Mouse (Mus musculus): Measurements from ENCODE around the gene Mrpl45.
"Not testable (repeated sequence)": the region's sequence is repeated elsewhere in the genome, so short reads cannot be mapped to it uniquely, and the experiment has no call there.

Gene Mrpl45

GRCm38 (mm10) chr11:97315504-97316503 is at the start of gene Mrpl45:
Gene Mrpl45 (plus strand): TSS chr11:97315716.
- CTCF ChIA-PET, result interaction anchor here (0.6 kb wide), 1 partner anchor 1905 kb away, joined by 3 read pairs; no protein-coding TSS in a partner anchor

DNA sequence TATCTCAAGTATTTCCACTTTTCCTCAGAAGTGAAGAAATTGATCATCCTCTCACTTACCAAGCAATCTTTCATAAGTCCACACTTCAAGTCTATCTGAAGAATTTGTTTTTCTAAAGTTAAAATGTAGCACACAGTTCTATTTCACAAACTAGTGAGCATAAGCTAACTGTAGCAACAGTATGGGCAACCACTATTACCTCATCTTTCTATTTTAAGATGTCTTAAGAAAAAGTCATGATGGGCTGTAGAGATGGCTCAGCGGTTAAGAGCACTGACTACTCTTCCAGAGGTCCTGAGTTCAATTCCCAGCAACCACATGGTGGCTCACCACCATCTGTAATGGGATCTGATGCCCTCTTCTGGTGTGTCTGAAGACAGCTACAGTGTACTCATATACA is 49.0 kb upstream of the Mrpl45 start:
- CTCF ChIA-PET, result interaction anchor here (0.7 kb wide), 1 partner anchor 1076 kb away, joined by 3 read pairs; no protein-coding TSS in a partner anchor

DNA sequence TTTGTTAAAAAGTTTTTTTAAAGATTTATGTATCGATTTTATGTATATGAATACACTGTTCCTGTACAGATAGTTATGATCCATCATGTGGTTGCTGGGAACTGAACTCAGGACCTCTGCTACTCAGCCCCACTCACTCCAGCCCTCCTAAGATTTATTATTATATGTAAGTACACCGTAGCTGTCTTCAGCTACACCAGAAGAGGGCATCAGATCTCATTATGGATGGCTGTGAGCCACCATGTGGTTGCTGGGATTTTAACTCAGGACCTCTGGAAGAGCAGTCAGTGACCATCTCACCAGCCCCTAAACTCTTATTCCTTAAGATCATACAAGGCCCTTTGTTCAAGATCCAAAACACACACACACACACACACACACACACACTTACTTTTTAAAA is 45.5 kb upstream of the Mrpl45 start:
- CTCF ChIA-PET, result not testable (repeated sequence)

GRCm38 (mm10) chr11:97272835-97273234 is 42.7 kb upstream of the Mrpl45 start:
- CTCF ChIA-PET, result no interaction called here

DNA sequence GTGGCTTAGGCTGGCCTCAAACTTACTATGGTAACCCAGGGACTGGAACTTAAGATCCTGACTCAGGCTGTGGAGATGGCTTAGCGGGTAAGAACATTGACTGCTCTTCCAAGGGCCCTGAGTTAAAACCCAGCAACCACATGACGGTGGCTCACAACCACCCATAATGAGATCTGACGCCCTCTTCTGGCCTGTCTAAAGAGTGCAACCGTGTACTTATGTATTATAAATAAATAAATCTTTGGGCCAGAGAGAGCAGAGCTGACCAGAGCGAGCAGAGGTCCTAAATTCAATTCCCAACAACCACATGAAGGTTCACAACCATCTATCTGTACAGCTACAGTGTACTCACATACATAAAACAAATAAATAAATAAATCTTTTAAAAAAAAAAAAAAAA is 41.9 kb upstream of the Mrpl45 start:
- CTCF ChIA-PET, result interaction anchor here (0.9 kb wide), 1 partner anchor 210 kb away, joined by 3 read pairs; no protein-coding TSS in a partner anchor

- CTCF ChIA-PET, result not testable (repeated sequence)
Observed at GRCm38 (mm10) chr11:97274947-97275346, 40.6 kb upstream of the Mrpl45 start.

- CTCF ChIA-PET, result no interaction called here
Observed at GRCm38 (mm10) chr11:97275349-97275748, 40.2 kb upstream of the Mrpl45 start.

GRCm38 (mm10) chr11:97276019-97276418 is 39.5 kb upstream of the Mrpl45 start:
- CTCF ChIA-PET, result interaction anchor here (0.7 kb wide), 1 partner anchor 15 kb away, joined by 4 read pairs; no protein-coding TSS in a partner anchor

- CTCF ChIA-PET, result interaction anchor here (0.7 kb wide), 2 partner anchors 48 to 365 kb away, joined by 3 to 5 read pairs; no protein-coding TSS in a partner anchor
Observed at GRCm38 (mm10) chr11:97277166-97277565, 38.4 kb upstream of the Mrpl45 start.

- CTCF ChIA-PET, result interaction anchor here (0.6 kb wide), 2 partner anchors 250 to 418 kb away, joined by 4 read pairs; no protein-coding TSS in a partner anchor
Observed at GRCm38 (mm10) chr11:97278456-97278855, 37.1 kb upstream of the Mrpl45 start.

GRCm38 (mm10) chr11:97279040-97279404 is 36.5 kb upstream of the Mrpl45 start:
- CTCF ChIA-PET, result interaction anchor here (1.0 kb wide), 1 partner anchor 32 kb away, joined by 9 read pairs; no protein-coding TSS in a partner anchor

DNA sequence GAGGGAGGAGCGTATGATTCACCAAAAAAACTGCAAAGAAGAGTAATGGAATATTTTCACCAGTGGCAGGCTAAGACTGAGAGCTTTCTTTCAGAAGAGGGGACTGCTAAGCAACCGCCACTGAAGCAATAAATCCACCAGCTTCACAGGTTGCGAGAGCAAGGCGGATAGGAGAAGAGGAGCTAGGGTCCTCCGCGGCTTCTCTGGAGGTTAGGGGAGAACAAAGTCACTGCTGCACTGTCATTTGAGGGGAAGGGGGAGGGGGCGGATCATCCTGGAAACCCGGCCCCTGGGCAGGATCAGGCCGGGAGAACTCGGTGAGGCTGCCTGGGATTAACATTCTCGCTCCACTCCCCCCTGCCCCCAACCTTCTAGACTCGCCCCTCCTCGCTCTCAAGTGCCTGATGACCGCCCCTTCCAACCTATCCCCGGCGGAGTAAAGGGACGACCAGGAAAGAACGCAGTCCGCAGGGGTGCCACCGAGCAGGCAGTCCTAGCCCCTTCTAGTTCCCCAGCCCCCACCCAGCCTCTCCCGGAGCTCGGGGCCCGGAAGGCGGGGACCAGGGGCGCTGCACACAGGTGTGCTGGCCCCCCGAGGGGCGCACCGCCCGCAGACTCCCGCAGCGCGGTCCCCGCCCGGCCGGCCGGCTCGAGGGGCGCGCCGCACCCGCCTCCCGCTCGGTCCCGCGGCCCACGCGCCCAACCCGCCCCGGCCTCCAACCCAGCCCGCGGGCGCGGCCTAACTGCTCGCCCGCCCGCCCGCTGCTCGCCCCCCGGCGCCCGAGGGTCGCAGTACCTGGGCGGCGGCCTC is 35.9 kb upstream of the Mrpl45 start:
- CTCF ChIA-PET, result interaction anchor here (1.0 kb wide), 1 partner anchor 31 kb away, joined by 9 read pairs; no protein-coding TSS in a partner anchor

- CTCF ChIA-PET, result interaction anchor here (1.0 kb wide), 1 partner anchor 31 kb away, joined by 9 read pairs; no protein-coding TSS in a partner anchor
Observed at GRCm38 (mm10) chr11:97280216-97280861, 35.2 kb upstream of the Mrpl45 start, which contains the start of gene Npepps. Gene Npepps (minus strand): TSS chr11:97280638.

DNA sequence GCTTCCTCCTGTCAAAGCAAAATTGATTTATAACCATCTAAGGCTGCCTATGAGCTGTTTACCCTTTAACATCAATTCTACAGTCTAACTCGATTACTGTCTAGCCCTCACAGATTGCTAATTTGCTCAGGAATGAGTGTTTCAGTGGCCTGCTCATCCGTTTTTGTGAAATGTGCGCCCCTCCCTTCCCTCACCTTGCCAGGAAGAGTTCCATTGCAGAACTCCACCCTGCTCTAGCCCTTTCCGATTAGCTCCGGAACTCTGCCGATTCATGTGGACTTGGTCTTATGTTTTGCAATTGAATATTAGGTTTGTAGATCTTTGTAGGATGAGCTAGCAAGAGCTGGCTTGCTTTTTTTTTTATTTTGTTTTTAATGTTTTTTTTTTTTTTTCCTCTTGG is 33.3 kb upstream of the Mrpl45 start:
- CTCF ChIA-PET, result no interaction called here

DNA sequence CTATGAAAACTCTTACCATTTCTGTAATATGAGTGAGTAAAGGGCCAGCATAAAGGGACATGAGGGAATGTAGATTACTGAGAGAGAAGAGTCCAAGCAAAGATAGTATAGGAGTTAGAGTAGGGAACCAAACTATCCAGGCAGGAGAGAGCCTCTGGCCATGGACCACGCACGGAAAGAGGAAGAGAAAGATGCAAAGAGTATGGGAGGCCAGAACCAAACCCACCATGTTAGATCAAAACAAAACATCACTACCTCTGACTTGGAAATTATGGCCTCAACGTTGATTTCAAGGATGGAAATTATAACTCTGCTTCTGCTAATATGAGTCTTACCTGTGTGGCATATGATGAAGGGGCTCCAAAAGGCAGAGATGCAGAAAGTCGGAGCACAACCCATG is 30.7 kb upstream of the Mrpl45 start:
- CTCF ChIA-PET, result no interaction called here

DNA sequence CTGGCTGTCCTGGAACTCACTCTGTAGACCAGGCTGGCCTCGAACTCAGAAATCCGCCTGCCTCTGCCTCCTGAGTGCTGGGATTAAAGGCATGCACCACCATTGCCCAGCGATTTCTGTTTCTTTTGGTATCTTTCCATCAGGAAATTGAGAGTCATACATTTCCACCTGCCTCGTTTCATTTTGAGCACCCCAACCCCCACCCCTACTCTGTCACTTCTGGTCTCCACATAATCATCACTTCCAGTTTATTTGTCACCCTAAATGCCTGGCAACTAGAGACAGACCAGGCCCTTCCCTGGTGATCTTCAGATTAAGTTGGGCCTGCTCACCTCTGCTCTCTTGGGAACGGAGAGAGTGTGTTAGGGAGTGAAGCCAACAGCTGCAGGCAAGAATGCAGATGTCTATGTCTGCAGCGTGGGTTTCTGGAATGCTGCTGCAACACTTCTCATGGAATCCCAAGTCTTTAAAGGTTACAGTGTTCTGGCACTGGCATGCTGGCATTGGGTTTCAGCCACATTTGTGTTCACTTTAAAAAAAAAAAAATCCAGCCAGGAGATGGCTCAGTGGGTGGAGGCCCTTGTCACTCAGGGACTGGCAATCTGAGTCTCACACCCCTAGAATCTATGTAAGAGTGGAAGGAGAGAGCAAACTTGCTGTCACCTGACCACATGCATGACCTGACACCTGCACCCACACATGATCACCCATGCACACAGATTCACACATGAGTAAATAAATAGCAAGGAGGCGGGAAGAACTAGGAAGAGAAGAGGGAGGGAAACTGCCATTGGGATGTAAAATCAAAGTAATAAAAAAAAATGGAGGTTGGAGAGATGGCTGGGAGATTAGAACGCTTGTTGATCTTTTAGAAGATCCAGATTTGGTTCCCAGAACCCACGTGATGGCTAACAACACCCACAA is 29.4 kb upstream of the Mrpl45 start:
- CTCF ChIA-PET, result interaction anchor here (0.9 kb wide), 1 partner anchor 25 kb away, joined by 7 read pairs; no protein-coding TSS in a partner anchor

- CTCF ChIA-PET, result no interaction called here
Observed at GRCm38 (mm10) chr11:97286973-97287372, 28.5 kb upstream of the Mrpl45 start.

GRCm38 (mm10) chr11:97287643-97288042 is 27.9 kb upstream of the Mrpl45 start:
- CTCF ChIA-PET, result no interaction called here

DNA sequence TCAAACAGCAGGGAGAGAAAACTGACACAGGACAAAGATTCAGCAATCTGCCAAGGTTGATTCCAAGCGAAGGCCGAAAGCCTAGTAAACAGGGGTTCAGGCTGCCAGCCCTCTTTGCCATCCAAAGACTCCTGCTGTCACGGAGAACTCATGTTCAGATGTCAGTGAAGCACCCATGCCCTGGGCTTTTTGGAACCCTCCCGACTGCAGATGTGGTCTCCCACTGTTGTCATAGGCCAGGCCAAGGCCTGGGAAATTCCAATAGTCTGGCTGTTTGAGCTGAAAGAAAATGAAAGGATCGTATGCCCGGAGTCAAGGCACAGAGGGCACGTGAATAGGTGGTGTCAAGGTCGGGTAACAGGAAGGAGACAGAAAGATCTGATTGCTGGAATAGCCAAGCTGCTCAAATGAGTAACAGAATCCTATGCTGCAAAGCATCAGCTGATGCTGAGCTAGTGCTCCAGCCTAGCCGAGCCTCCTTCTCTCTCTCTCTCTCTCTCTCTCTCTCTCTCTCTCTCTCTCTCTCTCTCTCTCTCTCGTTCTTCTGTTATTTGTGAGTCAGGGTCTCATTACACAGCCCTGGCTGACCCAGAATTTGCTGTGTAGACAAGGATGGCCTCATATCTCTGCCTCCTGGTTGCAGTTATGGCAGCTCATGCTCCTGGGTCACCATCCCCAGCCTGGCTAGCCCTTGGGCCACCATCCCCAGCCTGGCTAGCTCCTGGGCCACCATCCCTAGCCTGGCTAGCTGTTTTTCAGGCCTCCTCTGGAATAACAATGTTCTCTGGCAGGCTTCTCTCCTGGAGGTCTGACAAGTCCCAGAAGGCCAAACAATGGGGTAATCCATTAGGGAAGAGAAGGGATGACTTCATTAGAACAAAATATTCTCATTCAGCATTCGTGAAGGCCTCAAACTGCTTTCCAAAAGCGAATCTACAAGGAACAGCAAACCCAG is 26.0 kb upstream of the Mrpl45 start:
- CTCF ChIA-PET, result no interaction called here
